Mouse (Mus musculus) ovary, postnatal 36 days (tissue): ENCODE measurements around the gene Sik3.

Experiments
- DNase-seq: peaks from one replicate; pipeline ENCODE4 v3.0.0; 2022; ENCODE audit warnings: low spot score, mixed read lengths

The Sik3 gene

GRCm38 (mm10) chr9:46229573-46230449, 217.2 kb downstream of the Sik3 start:
- DNase-seq = peak; percentile 85

- no peak for DNase-seq
These were observed 217.9 kb downstream of the Sik3 start for GRCm38 (mm10) chr9:46230450-46230975.

GRCm38 (mm10) chr9:46235196-46235595, 222.6 kb downstream of the Sik3 start:
- DNase-seq = no peak

- DNase-seq = no peak
These were observed 222.8 kb downstream of the Sik3 start, which contains the start of gene Apoc3 for GRCm38 (mm10) chr9:46235596-46235648. Apoc3 (minus strand) TSS chr9:46235636.

GRCm38 (mm10) chr9:46235649-46236048, 223.0 kb downstream of the Sik3 start:
- DNase-seq = no peak

GRCm38 (mm10) chr9:46238850-46239249, 226.2 kb downstream of the Sik3 start:
- DNase-seq = no peak

GRCm38 (mm10) chr9:46240526-46241153, 228.0 kb downstream of the Sik3 start, which contains the start of gene Apoa4:
Apoa4 (plus strand) TSS chr9:46240696.
- DNase-seq = no peak

GRCm38 (mm10) chr9:46241818-46242217, 229.2 kb downstream of the Sik3 start:
- no peak for DNase-seq

GRCm38 (mm10) chr9:46243122-46243521, 230.5 kb downstream of the Sik3 start:
- DNase-seq = peak; percentile 39

- DNase-seq = peak; percentile 52
These were observed 231.0 kb downstream of the Sik3 start for GRCm38 (mm10) chr9:46243584-46243983.

GRCm38 (mm10) chr9:46246752-46247324, 234.2 kb downstream of the Sik3 start:
- DNase-seq = no peak

GRCm38 (mm10) chr9:46256177-46256576, 243.6 kb downstream of the Sik3 start:
- DNase-seq = no peak

GRCm38 (mm10) chr9:46256658-46257385, 244.2 kb downstream of the Sik3 start:
- no peak for DNase-seq

GRCm38 (mm10) chr9:46257546-46257945, 244.9 kb downstream of the Sik3 start:
- no peak for DNase-seq

- no peak for DNase-seq
These were observed 246.5 kb downstream of the Sik3 start for GRCm38 (mm10) chr9:46259111-46259510.

GRCm38 (mm10) chr9:46261131-46261530, 248.5 kb downstream of the Sik3 start:
- DNase-seq = no peak

- DNase-seq = no peak
These were observed 255.8 kb downstream of the Sik3 start, which contains the start of gene Apoa5 for GRCm38 (mm10) chr9:46268343-46268873. Apoa5 (plus strand) TSS chr9:46268633.

GRCm38 (mm10) chr9:46269125-46269524, 256.5 kb downstream of the Sik3 start:
- DNase-seq = no peak

GRCm38 (mm10) chr9:46270782-46271181, 258.2 kb downstream of the Sik3 start:
- no peak for DNase-seq

- DNase-seq = no peak
These were observed 259.4 kb downstream of the Sik3 start for GRCm38 (mm10) chr9:46272070-46272469.

- peak; percentile 85 for DNase-seq
These were observed 260.2 kb downstream of the Sik3 start, which contains the start of gene Zpr1 for GRCm38 (mm10) chr9:46272677-46273454. Zpr1 (plus strand) TSS chr9:46273064.
